Mouse (Mus musculus) cerebellum, postnatal 14 days (tissue): ENCODE measurements at regions not wholly inside any gene's neighbourhood (a gene's known extent, or its start where the extent isn't known, plus 50 kb on each side); places are given as distances from the start of the nearest gene placed in this dataset.
"Not testable (repeated sequence)": the region's sequence is repeated elsewhere in the genome, so short reads cannot be mapped to it uniquely, and the experiment has no call there.

Source experiments
- DNase-seq, 2 experiments: peaks; one replicate each; pipeline ENCODE4 v3.0.0; 2021; ENCODE audit warnings: mixed read lengths in 2 of 2

DNA sequence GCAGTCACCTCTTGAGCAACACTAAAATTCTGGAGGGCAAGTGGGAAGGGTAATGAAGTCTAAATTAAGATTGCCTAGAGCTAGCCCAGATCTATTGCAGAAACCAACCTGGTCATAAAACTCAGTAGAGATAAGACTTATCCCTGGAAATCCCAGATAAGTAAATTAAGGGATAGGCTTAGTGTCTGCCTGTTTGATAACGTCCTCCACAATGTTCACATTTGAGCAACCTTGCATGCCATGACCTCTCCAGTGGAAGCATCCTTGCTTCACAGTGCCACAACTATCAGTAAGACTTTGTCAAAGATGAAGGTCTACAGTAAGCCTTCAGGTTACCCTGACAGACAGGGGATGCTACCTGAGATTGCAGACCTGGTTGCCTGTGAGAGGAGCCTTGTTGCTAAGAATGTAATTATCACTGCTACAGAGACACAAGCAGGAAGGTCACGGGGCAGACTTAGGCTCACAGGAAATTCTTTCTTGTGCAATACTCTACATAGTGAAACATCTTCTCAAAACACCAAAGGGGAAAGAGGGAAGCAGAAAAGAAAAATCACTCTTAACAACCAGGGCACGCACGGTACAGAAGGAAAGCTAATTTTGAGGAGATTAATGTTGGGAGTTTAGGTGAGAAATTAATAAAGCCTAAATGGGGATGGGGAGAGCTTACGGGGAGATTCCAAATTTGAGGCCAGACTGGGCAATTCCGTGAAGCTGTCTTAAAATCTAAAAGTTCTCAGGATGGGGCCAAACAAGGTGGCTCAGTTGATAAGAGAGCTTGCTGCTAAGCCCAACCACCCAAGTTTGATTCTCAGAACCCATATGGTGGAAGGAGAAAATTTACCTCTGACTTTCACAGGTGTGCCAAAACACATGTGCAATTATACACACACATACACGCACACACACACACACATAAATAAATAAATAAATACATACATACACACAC, 56.9 kb upstream of the Prdm9 start:
- DNase-seq, result no peak

DNA sequence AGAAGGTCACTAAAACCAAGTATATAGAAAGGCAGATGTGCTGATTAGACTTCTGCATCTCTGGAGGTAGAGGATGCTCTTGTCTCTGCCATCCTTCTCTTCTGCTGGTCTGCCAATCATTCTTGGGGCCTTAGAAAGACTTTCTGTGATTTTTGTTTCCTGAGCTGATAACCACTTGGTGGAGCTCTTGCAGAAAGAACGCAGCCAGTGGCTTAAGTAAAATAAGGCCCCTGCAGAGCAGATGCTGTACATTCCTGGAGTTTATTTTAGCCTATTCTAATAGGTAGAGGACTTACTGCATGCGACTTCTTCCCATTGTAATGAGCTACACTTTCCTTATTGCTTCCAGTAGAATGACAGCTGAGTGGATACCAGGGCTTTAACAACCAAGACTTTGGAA, 58.8 kb upstream of the Prdm9 start:
- DNase-seq, result peak; percentile 4 to 9

DNA sequence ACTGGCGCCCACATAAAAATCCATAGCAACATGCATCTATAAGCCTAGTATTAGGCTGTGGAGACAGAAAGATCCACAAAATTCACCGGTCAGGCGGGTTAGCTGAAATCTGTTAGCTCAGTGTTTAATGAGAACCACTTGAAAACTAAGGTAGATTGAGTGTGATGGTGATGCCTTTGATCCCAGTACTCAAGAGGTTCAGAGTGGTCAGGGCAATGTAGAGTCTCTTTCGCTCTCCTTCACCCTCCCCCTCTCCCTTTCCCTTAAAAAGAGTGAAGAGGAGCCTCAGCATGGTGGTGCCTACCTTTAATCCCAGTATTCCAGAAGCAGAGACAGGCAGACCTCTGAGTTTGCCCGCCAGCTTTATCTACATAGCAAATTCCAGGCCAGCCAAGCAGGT, 66.6 kb upstream of the Prdm9 start:
- DNase-seq, result no peak

DNA sequence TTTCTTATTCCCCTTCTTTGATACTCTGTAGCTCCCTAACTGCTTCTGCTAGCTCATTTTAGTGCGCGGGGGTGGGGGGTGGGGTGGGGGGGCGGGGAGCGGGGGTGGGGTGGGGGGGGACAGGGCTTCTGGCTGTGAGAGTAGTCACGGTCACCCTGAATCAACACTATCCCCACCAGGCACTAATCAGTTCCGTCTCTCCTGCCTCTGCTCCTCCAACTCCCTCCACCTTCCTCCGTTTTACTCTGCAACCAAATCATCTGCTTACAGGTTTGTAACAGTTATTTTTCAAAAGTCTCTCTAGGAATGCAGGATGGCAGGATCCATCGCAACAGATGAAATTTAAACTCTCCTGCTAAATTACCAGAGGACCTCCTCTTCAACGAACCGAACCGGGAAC, 67.5 kb upstream of the Prdm9 start:
- no peak for DNase-seq

DNA sequence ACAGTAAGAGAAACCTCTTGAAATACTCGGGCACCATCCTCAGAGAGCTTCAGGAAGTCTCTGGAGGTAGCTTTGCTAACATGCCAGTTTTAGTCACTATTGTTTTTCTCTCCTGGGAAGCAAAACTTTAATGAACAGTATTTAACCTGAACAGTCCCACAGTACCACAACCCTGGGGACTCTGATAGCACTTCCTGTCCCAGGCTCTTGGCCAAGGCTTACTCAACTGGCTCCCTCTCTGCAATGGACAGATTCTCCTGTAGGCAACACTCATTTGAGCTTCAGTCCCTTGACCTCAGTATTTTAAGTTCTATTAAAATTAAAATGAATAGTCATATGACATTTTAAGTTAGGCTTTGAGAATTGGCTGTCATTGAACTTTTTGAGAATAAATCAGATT, 67.9 kb upstream of the Prdm9 start:
- no peak for DNase-seq

DNA sequence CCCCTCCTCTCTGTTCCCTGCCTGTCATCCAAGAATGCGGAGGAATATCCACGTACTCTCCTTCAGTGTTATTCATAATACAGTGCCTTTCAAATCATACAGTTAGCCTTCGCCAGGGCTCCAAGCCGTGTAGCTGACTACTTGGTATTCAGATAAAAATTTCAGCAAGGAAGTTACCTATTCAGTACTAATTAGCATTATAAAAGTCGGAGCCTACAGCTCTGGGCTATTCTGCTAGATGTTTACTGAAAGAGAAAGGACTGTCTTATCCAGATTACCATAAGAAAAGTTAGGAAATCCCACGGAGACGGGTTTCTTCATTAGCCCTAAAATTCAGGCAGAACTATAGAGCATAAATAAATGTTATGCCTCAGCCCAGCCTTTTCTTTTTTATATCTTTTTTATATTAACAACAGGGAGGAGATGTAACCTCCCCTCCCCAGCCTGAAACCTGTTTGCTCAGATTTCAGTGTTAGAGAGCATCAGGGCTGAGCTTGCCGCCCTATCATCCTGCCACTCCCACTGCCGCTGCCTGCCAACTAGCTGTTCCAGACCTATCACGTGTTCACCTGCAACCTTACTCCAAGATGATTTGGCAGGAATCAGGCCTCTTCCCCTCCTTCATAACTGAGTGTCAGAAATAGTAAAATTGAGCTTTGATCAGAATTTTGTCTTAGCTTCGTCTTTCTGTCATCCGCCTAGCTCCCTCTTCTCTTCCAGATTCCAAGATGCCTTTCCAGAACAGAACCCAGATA, 65.5 kb upstream of the Chd1 start:
- DNase-seq, result not testable (repeated sequence)

DNA sequence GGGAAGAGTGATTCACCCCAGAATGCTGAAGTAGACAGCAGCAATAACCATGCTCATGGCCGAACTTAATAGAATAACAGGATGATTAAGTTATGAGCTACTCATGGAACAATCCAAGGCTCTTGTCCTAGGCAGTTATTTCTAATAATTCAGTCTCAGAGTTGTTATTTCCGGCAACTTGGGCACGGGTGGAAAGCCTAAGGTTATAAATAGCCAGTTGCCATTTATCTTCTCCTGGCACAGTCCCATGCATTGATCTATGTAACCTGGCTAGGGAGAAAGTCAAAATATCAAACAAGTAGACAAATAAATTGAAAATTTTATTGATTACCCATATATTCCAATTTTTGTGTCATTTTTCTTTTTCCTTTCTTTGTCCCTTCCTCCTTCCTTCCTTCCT, 64.0 kb upstream of the Chd1 start:
- no peak for DNase-seq

DNA sequence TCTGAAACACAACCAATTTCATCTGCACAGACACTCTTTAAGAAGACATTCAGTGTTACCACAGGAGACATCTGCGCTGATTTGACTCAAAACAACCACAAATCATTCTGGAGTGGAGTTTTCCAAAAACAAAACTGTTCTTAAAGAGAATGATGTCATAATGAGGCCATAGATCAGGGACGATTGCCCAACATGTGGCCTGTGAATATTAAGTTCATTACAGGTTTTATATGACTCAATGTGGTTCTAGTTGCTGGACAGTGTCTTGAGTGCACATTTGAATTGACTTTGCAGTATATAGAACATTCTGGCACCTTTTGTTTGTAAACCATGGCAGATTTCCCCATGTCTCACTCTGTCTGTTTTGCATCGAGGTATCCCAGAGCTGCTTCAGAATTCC, 63.0 kb upstream of the Chd1 start:
- no peak for DNase-seq

DNA sequence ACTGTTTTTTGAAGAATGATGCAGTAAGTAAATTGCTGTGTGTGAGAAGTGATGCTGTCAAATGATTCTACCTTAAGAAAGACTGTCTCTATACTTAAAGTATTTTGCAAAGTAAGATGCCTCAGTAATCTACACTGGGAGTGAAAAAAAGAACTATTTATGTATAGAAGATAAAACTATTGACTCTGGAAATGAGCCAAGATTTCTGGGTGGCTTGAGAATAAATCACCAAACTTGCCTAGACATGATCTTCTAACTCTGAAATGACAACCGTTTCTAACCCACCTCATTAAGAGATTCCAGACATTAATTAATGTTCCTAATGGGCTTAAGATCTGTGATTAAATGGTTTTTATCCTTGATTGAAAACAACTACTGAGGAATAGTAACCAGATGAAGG, 58.0 kb upstream of the Chd1 start:
- no peak for DNase-seq

DNA sequence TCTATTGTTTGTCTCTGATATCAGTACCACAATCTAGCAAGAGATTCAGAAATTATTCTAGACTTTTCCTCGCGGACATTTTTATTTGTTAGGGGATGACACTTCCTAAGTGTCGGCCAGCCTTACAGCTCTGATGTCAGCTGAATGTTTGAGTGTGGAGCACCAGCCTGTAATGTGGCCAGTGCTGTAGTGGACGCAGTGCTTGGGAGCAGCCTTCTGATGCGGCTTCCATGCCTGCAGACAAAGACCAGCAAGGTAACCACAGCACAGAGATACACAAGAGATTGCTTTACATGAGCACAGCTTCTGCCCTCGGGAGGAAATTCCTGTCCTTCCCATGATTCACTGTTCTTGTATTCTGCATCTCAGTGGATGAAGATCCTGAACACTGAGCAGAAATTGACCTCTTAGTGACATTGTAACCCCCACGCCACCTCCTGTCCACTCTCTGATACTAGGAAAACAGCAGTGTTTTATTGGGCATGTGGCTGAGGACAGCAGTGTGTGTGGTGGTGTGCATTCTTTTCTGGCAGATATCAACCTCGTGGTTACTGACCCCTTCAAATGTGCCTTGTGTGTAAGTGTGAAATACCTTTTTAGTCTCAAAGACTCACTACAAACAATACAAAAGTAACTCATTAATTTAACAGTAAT, 54.6 kb upstream of the Chd1 start:
- no peak for DNase-seq

DNA sequence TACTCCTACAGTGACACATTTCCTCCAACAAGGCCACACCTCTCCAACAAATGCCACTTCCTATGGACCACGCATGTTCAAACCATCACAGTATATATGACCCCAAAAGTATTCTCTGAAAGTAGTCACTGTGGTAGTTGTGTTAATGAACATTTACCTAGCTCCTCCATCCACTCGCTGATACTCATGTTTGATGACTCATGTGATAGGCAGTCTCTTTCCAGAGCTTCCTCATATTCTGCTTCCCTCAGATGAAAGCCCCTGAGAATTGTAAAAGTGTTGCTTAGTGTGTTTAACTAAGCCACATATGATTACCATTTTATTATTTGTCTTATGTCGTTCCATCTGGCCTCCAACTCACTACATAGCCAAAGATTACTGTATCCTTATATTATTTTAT, 52.9 kb upstream of the Chd1 start:
- DNase-seq, result no peak
